Mouse (Mus musculus) mesoderm, embryonic 11.5 days (tissue): ENCODE measurements at regions not wholly inside any gene's neighbourhood (a gene's known extent, or its start where the extent isn't known, plus 50 kb on each side); places are given as distances from the start of the nearest gene placed in this dataset.

Experiments
- DNase-seq: peaks from one replicate; pipeline ENCODE4 v3.0.0-alpha.2; 2012; ENCODE audit warnings: low read depth, low spot score

DNA sequence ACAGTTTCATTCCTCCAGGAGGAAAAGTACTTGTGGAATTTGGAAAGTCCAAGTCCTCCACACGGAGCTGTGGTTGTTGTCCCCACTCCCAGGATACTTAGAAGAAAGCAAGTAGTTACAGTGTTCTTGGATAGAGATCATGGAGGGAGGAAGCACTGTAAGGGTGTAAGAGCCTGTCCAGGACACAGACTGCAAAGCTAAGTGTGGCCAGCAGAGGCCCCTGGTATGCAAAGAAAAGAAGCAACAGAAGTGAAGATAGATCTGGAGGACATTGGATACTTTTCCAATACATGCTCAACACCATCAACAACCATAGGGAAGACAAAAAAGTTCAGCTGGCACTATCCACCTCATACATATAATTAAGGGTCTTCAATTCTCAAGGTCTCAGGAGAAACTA is 197.4 kb downstream of the Meis1 start:
- DNase-seq, result no peak

DNA sequence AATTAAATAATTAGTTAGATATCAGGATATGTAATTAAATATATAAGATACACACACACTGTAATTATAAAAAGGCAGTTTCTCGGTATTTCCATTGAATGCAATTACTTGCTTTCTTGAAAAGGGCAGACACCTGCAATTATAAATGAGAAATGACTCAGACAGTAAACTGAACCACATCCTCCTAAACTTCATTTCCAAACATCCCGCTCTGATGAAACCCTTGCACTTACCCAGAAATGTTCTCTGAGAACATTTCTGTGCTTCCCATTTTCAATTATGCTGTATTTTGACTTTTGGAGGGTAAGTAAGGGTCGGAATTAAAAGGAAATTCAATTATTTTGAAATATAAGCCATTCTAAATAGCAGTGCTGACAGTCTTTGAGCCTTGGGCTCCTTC is 204.7 kb downstream of the Meis1 start:
- DNase-seq, result no peak

DNA sequence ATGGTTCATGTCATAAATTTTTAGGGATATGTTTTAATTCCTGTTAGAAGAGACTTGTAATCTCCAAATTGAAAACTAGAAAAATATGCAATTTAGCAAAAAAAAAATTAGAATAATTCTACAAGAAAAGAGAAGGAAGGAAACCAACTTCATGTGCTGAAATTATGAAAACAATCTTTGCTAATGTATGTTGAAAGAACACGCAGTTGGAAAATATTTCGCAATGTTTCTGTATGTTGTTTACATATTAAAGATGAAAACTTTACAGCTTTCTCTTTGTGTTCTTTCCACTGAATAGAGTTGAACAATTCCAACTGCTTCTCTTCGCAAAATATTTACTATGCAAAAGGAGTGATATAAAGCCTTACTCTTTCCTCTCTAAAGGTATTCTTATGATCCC is 251.3 kb downstream of the Meis1 start:
- no peak for DNase-seq

DNA sequence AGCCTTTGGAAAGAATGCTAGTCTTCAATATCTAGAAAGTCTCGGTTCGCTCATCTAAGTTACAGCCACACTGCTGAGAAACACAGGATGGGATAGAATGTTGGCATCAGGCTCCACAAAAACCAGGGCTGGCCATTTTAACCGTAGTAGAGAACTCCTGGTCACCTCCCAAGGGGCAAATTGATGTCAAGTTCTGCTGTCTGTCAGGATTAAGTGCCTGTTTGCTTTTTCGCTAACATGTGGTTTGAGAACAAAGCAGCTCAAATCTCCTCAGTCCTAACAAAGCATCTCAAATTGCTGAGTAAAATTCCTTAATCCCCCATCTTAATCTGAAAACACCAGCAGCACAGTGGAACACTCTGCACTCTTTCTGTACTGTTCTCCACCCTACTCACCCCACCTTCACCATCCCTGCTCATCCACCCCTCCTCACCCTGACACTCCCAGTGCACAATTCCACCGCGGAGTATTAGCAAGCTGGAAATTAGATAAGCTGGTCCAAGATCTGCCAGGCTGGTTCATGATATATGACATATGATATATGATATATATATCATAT is 252.2 kb downstream of the Meis1 start:
- no peak for DNase-seq

DNA sequence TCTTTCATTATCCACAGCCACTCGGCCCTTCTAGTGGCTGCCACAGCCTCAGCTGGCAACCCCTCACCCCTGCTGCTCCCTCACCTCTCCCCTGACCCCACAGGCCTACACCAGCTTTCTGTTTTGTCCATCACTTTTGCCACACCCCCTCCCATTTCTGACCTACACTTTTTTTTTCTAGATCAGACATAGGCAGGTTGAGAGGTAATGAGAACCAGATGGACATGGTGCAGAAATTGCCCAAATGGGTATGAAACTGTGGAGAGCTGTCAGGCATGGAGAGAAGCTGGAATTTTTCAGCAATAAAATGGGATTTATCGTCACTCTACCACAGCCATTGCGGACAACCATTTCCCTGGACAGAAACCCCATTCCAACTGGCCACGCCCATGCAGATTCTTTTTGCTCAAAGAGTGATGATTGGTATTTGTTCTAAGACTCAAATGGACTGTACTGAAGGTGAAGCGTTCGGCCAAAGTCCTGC is 260.2 kb downstream of the Meis1 start:
- DNase-seq, result peak; percentile 84

DNA sequence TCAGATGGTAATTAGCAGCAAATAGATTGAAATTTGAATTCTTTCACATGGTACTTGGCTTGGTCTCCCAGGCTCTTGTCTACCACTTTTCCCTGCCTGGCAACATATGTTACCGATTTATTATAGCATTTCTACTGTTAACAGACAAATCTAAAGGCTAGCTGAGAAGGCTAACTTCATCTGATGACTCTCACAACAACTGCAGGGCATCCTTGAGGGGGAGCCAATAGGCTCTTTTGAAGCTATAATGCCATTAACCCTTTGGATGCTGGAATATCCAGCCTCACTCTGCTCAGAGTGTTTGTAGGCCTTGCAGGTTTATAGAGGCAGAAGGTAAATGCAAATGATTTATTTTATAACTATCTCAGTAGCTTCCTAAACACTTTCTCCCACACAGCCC is 262.2 kb downstream of the Meis1 start:
- DNase-seq, result no peak

DNA sequence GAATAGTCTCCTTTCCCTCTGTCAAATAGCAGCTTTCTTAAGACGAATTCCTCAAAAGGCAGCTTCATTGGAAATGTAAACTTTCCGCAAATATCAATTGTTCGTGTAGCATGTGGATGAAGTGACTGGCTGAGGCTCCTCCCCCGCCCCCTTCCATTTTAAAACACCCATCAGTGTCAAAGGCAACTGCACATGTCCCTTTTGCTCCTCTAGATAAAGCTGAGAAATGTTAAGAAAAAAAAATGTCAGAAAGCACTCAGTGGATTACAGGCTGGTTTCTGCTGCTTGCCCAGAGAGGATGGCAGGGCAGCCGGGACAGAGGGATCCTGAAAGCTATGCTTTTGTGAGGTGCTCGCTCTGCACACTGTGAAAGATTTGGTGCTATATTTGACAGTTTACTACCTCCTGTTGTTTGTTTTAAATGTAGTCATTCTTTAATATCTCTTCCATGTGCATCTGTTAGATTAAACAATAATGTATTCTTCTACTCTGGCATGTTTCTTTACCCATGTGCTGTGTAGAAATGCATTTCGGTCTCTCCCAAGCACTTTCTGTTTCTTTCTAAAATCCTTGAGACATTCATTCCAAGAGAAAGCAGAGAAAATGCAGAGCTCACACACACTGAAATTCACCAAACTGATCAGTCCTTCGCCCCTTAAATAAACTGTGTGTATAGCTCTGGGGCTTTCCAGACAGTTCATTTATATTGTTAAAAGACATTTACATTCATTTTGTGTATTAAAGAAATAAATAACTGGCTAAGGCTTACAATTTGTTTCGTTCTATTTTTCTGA is 263.9 kb downstream of the Meis1 start:
- DNase-seq, result no peak

DNA sequence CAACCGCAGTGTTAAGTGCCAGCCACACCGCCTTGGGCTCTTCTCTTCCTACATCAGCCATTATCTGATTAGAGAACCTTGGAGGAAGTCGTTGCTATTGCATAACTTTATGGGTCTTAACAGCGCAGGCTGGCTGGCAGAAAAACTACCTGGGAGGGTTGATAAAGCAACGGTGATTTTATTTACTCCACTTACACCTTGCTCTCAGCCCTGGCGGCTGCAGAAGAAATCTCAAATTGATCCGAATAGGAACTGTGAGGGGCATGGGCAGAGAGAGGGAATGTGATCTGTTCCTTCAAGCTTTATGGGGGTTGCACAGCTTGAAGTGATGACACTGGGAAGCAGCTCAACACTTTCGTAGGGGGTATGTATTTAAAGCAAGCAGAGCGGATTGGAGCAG is 264.9 kb downstream of the Meis1 start:
- DNase-seq, result no peak

DNA sequence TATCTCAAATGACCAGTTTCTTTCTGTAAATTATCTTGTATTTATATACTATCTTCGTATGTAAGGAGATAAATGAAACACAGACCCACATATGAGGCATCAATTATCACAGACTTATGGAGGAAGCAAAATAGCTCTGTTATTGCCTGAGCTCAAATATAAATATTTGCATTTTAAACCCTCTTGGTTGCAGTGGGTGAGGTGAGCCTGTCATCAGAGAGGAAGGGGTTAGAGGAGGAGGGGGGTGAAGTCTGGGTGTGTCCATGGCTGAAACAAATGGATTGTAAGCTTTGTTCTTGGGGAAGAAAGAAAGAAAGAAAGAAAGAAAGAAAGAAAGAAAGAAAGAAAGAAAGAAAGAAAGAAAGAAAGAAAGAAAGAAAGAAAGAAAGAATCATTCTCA is 265.5 kb downstream of the Meis1 start:
- DNase-seq, result no peak

DNA sequence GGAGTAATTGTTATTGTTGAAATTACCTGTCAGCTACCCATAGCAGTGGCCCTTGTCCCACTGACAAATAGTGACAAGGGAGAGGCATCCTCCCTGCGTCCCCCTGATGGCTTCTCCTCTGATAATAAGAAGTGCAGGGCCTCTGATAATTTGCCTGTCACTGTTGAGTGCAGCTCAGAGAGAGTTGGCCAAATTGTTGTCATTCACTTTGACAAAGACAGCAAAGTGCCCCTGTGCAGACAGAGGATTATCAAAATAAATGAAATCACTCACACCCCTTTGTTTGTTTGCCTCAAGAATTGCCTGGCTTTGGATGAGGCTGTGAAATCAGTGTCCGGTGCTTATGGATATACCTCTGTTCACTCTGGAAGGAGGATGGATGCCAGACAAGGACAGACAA is 266.3 kb downstream of the Meis1 start:
- no peak for DNase-seq

DNA sequence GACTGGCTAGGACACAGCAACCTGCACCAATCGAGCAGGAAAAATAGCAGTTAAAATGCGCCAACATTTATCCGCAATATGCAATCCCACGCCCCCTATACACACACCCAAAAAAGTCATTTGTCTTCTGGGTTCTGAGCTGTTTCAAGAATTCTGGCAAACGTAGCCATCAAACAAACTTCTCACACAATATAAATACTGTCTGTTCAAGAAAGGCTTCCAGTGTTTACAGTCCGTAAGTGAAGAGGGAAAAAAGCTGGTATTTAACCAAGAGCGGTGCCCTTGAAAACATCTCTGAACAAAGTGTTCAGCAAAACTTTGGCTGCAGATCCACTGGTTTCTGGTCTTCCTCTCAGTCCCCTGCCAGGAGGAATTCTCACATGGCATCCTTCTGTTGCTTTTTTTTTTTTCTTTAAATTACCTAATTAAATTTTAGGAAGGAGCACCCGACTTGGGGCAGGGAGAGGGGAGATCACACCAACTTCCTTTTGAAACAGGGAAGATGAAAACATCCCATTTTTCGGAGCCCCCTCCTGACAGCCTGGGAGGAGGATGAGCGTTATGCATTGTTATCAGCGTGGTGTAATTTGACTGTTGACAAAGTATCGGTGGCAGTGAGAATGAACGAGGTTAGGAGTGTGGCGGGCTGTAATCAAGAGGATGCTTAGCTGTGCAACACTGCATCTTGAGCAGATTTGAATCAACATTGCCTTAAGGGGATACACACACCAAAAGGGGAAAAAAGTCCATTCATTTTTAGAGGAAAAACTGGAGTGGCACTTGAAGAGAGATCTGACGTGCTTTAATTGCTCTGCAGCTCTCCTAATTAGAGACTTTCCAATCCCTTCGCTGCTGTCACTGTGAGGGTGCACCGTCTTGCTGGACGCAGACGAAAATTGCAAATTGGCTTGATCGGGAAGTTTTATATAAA is 267.6 kb downstream of the Meis1 start:
- DNase-seq, result no peak

DNA sequence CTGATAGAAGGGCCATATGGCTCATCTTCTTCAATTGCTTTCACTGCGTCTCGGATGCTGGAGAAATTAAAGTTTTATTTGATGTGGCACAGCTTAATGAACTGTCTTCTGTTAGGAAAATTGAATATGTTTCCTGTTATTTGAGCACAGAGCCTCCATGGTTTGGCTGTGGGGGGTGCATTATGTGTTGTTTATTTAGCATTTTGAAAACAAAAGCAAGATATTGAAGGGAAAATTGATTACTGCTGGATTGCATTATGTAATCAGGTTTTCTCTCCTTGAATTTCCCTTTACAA is 268.8 kb downstream of the Meis1 start:
- DNase-seq, result no peak

DNA sequence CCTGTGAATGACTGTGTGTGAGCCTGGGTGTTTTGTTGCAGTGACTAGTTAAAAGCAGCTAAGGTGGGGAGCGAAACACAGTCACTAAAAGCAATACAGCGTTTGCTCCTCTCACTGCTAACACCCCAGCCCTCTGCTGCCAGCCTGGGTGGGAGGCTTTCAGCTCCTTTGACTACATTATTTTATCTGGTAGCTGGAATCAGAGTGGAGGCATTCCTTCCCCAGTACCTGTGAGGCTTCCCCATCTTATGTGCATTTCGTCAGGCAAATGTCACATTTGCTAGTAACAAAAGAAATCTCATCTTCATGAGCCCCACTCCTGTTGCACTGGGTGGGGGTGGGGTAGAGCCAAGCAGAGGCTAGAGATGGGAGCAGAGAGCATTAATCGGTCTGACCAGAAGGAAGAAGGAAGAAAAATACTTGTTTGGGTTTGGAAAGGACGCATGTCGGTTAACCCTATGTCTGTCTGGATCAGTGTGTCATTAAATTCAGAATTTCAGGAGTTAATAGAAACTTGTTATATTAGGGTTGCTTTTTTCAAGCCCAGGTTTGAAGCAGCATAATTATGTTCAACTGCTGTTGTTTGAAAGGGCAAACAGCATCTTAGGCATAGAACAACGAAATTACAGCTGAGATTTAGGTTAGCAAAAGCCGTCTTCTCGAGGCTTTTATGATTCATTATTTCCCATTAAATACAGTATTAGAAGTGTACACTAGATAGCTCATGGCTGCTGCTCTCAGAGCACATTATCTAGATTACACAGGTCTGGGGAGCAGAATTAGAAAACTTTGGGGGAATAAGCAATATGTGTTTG is 269.3 kb downstream of the Meis1 start:
- no peak for DNase-seq

DNA sequence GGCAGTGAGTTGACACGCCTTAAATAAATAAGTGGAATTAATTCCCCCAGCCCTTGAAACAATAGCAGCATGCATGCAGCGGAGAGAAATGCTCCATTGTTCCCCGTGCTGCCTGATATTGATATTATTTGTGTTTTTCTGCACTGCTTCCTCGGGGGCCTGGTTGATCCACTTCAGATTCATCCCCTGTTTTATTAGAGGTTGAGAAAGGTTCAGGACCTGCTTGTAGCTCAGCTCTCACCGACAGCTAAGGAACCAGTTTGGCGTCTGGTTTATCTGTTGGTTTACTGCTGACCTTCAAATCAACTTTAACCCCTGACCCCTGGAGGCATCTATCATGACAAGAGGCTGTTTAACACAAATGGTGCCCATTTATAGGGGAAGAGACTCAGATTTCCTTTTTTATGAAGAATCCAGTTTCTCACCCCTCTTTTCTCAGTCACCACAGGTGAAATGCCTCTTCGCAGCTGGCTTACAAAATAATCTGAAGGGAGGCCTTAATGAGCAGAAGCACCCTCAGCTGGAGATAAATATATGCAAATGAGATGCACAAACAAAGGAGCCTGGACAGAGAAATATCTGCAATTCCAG is 270.8 kb downstream of the Meis1 start:
- DNase-seq, result peak; percentile 96

DNA sequence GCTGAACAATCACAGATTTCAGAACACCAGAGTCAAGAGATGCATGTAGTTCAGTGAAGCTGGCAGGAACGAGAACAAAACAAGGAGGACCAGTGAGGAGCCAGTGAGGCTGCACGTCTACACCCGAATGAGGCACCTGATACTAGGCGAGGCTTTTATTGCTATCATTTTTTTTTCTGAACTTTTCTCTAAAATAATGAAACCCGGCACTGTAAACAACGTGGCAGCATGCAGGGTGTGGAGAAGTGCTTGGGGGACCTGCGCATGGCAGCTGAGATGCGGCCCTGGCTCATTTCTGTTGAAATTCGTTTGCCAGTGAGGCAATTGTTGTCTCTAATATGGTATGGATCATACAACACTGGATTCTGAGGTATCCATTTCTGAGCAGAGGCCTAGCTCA is 271.4 kb downstream of the Meis1 start:
- DNase-seq, result no peak

DNA sequence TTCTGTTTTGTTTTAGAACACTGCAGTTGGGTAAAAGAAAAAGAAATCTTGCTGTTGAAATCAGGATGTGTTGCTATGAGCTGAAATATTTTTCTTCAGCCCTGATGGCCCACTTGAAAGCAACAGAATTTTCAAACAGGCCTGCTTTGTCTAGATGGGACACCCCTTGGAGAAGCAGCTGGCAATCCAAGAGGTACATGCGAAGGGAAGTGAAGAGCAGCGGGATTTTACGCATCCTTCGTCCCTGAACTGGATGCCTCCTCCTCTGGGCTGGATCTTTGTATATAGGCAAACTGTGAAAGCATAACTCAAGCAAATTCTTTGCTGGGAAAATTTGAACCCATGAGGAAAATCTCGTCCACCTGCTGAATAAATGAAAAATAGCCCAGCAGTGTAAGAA is 272.3 kb downstream of the Meis1 start:
- no peak for DNase-seq

DNA sequence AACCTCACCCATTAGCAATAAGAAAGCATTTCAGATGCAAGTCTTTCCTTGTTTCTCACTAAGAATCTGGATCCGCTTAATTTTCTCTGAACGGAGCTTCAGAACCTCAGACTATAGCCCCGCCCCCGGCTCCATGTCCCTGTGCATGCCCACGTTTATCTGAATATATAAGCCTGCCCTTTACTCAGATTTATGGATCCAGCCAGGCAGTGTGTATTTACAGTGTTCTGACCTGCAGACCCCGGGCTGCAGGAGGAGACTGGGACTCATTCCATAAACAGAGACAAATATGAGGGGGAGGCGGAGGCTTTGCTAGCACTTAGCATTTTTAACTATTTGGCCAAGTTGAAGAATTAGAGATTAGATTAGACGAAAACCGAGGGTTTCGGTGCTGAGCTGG is 272.9 kb downstream of the Meis1 start:
- peak; percentile 72 for DNase-seq

DNA sequence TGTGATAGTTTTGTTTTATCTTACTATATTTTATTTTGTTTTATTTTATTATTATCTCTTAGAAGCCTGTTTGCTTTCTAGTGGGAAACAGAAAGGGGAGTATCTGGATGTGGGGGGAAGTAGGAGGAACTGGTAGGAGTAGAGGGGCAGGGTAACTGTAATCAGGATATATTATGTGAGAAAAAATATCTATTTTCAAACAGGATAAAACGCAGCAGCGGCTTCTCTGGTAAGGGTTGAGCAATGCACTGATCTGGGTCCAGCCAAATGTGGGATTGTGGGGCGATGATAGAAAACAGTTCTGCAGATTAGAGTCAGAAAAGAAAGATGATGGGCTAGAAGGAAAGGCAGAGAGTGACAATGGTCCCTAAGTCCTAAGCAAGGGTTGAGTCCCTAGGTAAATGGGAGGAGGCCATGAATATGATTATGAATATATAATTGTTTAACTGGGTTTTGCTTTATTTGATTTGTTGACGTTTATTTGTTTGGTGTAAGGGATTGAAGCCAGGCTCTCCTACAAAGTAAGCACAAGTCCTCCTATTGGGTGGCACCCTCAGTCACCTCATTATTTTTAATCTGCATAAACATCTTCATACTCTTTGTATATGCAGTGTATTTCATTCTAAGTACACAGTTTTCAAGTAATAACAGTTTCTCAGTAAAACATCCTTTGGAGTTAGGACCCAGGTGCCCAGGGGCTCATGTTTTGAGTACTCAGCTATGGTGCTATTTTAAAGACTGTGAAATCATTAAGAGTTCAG is 283.7 kb downstream of the Meis1 start:
- DNase-seq, result no peak

DNA sequence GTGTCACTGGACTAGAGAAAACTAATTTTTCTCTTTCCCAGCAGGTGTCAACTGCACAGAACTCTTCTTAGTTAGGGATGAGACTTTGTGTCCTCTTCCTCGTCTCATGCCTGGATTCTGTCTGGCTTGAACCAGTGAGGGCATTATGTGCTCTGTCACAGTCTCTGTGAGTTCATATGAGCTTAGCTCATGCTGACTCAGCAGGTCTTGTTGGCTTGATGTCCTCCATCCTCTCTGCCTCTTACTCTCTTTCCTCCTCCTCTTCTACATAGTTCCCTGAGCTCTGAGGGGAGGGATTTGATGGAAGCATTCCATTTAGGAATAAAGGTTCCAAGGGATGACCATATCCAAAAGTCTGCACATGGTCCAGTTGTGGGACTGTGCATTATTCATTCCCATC is 284.7 kb downstream of the Meis1 start:
- DNase-seq, result no peak

DNA sequence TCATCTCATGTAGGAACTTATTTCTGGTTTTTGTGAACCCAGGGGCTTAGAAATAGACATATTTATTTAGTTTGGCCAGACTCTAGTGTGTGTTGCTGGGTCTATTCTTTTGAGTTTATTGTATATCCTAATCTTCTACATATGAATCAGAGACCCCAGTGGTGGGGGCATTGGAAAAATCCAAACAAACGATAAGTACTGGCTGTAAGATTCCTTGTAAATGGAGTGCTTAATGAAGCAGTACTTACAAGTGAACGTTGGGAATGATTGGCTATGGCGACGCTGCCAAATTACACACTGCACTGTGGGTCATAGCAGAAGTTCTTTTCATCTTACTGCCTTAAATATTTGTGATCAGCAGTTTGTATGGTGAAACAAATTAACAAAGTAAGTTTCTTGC is 289.0 kb downstream of the Meis1 start:
- no peak for DNase-seq

DNA sequence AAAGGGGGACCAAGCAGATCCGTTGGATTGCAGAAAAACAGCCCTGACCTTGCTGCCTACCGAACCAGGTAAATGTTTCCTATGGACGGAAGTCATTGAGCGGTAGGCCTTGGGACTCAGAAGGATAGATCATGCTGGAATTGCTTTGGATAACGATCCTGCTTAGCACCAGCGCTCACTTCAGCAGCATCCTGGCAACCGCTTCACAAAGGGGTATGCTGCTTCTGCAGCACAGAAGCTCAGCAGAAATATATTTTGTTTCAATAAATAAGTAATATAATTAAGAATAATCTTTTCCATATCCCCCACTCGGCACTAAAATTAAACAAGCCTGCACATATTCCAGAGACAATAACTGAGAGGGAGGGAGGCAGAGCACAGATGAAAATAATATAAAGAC is 296.0 kb downstream of the Meis1 start:
- DNase-seq, result no peak
